Mouse (Mus musculus): Measurements from ENCODE around the gene Etl4. TPM values are rescaled to one million over a fixed set of nuclear protein-coding genes. Genes with fewer than 3 reads are reported as not detected.

Etl4 gene
- polyA plus RNA-seq, 1 experiment from 2014 or later: 32.2 TPM

DNA sequence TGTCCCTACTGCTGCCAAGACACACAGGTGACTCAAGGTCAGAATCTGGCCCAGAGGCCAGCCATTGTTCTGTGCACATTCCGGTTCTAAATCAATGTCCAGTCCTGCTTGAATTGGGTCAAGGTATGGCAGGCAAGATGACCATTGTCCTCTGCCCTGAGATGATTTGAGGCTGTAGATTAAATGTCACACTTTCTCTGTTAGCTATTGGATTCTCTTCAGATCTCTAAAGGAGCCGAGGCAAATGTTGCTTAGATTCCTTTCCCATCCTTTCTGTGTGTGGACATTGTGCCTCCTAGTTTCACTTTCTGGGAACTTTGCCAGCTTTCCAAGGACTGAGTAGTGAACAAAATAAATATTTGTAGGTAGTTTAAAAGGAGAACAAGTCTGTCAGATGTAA, 608.9 kb downstream of the Etl4 start:
- Histone ChIP-seq H3K27ac (peak overlapping the region; percentile 93), H3K4me1 (peaks cover 19% of the 10 kb centered on the region), H3K4me2 (no peak overlapping the region), H3K9ac (no peak overlapping the region), H3K36me3 (no peaks in the 10 kb centered on the region), H3K4me3 (replicated peaks) (no peak overlapping the region), H3K27me3 (replicated peaks) (no peaks in the 10 kb centered on the region), H3K9me3 (no peaks in the 10 kb centered on the region)
- ATAC-seq (ENCODE audit: insufficient read depth, low FRiP score, low read depth): no peak
- WGBS: 31% methylated on average over 2 of the region's 2 CpGs

DNA sequence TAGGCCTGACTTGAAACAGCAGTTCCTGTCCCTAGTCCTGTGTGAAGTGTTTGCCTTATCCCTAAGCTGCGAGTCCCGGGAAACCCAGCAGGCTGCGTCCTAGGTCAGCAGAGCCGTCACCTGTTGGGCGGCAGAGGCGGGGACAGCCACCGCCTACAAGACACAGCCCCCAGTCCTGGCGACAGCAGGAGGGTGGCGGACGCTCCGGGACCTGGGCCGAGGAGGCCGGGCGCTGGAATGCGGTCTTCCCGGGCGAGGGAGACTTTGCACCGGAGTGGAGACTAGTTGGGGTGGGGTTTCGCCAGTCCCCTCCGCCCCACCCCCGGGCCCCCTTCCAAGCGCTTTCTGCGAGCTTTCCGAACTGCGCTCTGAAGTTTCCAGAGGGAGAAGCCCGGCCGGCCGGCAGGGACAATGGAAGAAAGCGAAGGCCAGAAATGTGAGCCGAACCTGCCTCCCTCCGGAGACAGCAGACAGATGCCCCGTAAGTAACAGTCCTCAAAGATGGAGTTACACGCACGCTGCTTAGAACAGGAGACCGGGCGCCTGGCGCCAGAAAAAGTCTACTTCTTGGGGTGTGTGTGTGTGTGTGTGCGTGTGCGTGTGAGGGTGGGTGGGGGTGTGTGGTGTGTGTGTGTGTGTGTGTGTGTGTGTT, 610.0 kb downstream of the Etl4 start:
- peak overlapping the region; percentile 74 for H3K4me2 ChIP-seq
- WGBS: under 1% methylated on average over 39 of the region's 39 CpGs
- no peaks in the 10 kb centered on the region for H3K36me3 ChIP-seq
- H3K27ac ChIP-seq: peak overlapping the region; percentile 93
- ATAC-seq (ENCODE audit: insufficient read depth, low FRiP score, low read depth): peak; percentile 88
- peak overlapping the region; percentile 51 for H3K4me3 ChIP-seq (replicated peaks)
- peaks cover 19% of the 10 kb centered on the region for H3K4me1 ChIP-seq
- no peaks in the 10 kb centered on the region for H3K27me3 ChIP-seq (replicated peaks)
- H3K9me3 ChIP-seq: no peaks in the 10 kb centered on the region
- peak overlapping the region; percentile 46 for H3K9ac ChIP-seq

GRCm38 (mm10) chr2:20520099-20520475, 610.5 kb downstream of the Etl4 start:
- Histone ChIP-seq H3K27me3 (replicated peaks) (no peaks in the 10 kb centered on the region), H3K4me3 (replicated peaks) (peak overlapping the region; percentile 51), H3K36me3 (no peaks in the 10 kb centered on the region), H3K4me1 (peaks cover 19% of the 10 kb centered on the region), H3K9me3 (no peaks in the 10 kb centered on the region), H3K4me2 (peak overlapping the region; percentile 74), H3K9ac (peak overlapping the region; percentile 46; the same call in 1 of the 2 replicates), H3K27ac (peak overlapping the region; percentile 93)
- WGBS: under 1% methylated on average over 12 of the region's 12 CpGs
- ATAC-seq (ENCODE audit: insufficient read depth, low FRiP score, low read depth): peak; percentile 15; the same call in 1 of the 2 replicates

DNA sequence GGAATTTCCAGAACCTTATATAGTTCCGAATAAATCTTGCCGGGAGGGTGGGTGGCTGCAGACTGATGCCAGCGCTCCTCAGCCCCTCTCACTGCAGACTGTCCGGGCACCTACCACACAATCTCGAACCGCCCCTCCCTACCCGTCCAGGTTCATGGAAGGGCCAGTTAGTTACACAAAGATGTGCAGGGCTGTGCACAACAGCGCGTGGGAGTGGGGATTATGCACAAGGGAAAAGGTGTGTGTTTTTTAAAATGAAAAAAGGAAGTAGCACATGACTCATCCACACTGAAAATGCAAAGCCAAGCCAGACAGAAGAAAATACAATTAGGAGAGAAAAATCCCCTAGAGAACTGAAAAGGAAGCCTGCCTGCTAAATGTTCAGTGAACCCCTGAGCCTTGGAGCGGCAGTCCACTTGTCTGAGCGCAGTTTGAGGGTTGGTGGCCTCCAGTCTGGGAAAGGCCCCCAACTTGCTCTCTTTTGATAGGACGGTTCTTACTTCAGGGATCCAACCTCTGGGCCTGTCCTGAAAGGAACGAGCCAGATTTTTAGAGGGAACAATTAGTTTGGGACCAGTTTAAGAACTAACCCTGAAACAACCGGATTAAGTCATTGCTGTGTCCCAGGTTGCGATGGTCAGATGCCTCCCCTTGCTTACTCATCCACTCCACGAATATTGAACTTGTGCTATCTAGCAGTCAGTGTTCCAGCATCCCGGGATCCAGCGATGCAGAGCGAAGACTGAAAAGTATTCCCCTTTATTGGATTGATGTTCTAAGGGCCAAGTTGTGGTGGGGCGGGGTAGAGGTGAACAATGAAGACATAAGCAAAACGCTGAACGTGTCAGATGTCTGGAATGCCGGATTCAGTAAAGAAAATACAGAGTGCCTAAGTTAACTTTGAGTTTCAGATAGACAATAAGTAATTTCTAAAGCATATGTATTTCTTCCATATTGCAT, 611.3 kb downstream of the Etl4 start:
- 19% methylated on average over 23 of the region's 23 CpGs for WGBS
- H3K4me1 ChIP-seq: peaks cover 19% of the 10 kb centered on the region
- H3K36me3 ChIP-seq: no peaks in the 10 kb centered on the region
- ATAC-seq (ENCODE audit: insufficient read depth, low FRiP score, low read depth): peak; percentile 48; the same call in 1 of the 2 replicates
- H3K4me2 ChIP-seq: peak overlapping the region; percentile 74
- H3K27me3 ChIP-seq (replicated peaks): no peaks in the 10 kb centered on the region
- no peak overlapping the region for H3K9ac ChIP-seq
- no peaks in the 10 kb centered on the region for H3K9me3 ChIP-seq
- H3K27ac ChIP-seq: peak overlapping the region; percentile 93
- peak overlapping the region; percentile 51 for H3K4me3 ChIP-seq (replicated peaks)

GRCm38 (mm10) chr2:20521686-20522285, 612.2 kb downstream of the Etl4 start:
- no peak for ATAC-seq (ENCODE audit: insufficient read depth, low FRiP score, low read depth)
- H3K36me3 ChIP-seq: no peaks in the 10 kb centered on the region
- peaks cover 22% of the 10 kb centered on the region for H3K4me1 ChIP-seq
- H3K27me3 ChIP-seq (replicated peaks): no peaks in the 10 kb centered on the region
- 45% methylated on average over 11 of the region's 11 CpGs for WGBS
- no peak overlapping the region for H3K27ac ChIP-seq
- peak overlapping the region; percentile 74 for H3K4me2 ChIP-seq
- H3K4me3 ChIP-seq (replicated peaks): no peak overlapping the region
- no peaks in the 10 kb centered on the region for H3K9me3 ChIP-seq
- H3K9ac ChIP-seq: no peak overlapping the region

GRCm38 (mm10) chr2:20523636-20524035, 614.1 kb downstream of the Etl4 start:
- Histone ChIP-seq H3K27ac (no peak overlapping the region), H3K4me1 (peaks cover 22% of the 10 kb centered on the region), H3K4me2 (no peak overlapping the region), H3K9me3 (no peaks in the 10 kb centered on the region), H3K9ac (no peak overlapping the region), H3K27me3 (replicated peaks) (no peaks in the 10 kb centered on the region), H3K4me3 (replicated peaks) (no peak overlapping the region), H3K36me3 (no peaks in the 10 kb centered on the region)
- ATAC-seq (ENCODE audit: insufficient read depth, low FRiP score, low read depth): no peak
- 80% methylated on average over 3 of the region's 3 CpGs for WGBS

DNA sequence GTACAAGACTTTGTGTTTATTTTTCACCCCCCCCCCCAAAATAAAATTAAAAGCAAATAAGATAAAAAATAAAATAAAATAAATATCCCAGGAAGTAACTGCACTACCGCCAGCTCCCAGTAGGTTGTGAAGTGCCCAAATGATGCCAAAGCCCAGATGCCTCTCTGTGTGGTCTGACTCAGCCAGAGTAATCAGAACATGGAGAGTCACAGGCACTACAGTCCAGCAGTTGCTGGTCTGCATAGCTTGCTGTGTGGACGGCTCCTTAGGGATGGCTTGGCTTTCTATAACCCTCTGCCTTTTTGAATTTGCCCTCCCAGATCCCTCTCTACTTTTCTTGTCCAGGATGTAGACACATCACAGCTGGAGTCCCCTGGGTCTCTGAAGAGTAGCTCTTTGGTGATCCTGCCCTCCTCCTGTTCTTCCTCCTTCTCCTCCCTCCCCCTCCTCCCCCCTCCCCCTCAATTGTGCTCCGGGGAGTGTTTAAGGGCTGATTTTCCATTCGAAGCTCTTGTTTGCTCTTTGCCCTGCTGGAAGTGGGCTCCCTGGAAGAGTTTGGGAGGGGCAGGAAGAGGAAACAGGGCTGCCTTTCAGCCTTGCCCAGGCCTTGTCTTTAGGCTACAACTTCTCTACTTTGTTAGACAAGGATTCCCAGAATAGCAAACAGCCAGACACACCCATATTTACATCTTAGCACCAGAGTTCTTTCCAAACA, 616.5 kb downstream of the Etl4 start:
- H3K36me3 ChIP-seq: peaks cover 12% of the 10 kb centered on the region
- H3K27me3 ChIP-seq (replicated peaks): no peaks in the 10 kb centered on the region
- WGBS: 31% methylated on average over 4 of the region's 4 CpGs
- H3K9me3 ChIP-seq: no peaks in the 10 kb centered on the region
- H3K4me1 ChIP-seq: peaks cover 19% of the 10 kb centered on the region
- no peak overlapping the region for H3K4me2 ChIP-seq
- H3K27ac ChIP-seq: peak overlapping the region; percentile 54
- peak; percentile 72 for ATAC-seq (ENCODE audit: insufficient read depth, low FRiP score, low read depth)
- no peak overlapping the region for H3K9ac ChIP-seq
- H3K4me3 ChIP-seq (replicated peaks): no peak overlapping the region

DNA sequence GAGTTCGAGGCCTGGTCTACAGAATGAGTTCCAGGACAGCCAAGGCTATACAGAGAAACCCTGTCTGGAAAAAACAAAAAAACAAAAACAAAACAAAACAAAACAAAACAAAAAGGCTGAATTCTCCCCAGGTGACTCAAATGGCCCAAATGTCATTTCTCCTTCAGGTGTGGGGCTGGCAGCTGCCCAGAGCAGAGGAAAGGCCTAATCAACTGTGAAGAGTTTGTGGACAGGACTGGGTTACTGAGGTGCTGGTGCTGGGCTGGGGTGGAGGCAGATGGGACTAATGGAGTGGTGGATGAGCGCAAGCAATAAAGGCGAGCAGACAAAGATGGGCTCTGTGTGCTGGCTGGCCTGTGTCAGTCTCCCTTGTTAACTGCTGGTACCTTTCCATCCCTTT, 617.3 kb downstream of the Etl4 start:
- WGBS: 97% methylated on average over 3 of the region's 3 CpGs
- Histone ChIP-seq H3K4me1 (peaks cover 13% of the 10 kb centered on the region), H3K4me2 (no peak overlapping the region), H3K9me3 (no peaks in the 10 kb centered on the region), H3K36me3 (peaks cover 13% of the 10 kb centered on the region), H3K27ac (0 out of 2 replicates have a peak overlapping the region, but pooled peaks have one; percentile 54), H3K27me3 (replicated peaks) (no peaks in the 10 kb centered on the region), H3K9ac (no peak overlapping the region), H3K4me3 (replicated peaks) (no peak overlapping the region)
- no peak for ATAC-seq (ENCODE audit: insufficient read depth, low FRiP score, low read depth)

DNA sequence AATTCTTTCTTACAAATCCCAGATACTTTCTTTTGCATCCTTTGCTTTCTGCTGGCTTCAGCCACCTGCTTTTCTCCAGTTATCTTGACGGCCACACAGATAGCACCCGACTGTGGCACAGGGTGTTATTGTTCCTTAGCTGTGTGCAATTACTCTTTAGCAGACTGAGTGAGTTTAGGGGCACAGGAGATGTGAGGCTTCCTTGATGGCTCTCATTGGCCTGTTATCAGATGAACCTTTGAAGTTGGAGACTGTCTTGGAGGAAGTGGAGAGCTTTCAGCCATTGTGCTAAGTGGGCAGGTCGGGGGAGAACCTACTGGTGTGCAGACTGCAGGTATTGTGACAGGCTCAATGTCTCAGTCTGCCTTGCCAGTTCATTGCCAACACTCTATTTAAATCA, 623.0 kb downstream of the Etl4 start:
- ATAC-seq (ENCODE audit: insufficient read depth, low FRiP score, low read depth): no peak; the same call in 1 of the 2 replicates

DNA sequence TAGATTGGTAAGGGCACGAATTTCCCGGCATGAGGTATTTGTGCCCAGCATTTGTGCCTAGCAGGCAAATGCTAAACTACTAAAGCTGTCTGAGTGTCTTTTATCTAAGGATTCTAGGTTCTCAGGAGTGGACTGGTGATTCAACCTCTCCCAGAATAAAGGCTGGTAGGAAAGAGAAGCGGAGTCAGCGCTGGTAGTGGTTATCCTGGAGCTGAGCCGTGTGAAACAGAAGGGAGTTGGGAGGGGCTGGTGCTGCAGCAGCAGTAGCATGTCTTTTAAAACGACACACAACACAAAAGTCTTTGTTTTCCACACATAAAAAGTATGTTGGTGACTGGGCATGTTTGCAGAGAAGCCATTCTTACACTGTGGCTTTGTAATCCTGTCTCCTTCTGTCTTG, 628.2 kb downstream of the Etl4 start:
- Histone ChIP-seq H3K9ac (no peak overlapping the region), H3K36me3 (no peaks in the 10 kb centered on the region; the same call in 1 of the 2 replicates), H3K27ac (no peak overlapping the region), H3K27me3 (replicated peaks) (no peaks in the 10 kb centered on the region), H3K4me3 (replicated peaks) (no peak overlapping the region), H3K9me3 (no peaks in the 10 kb centered on the region), H3K4me1 (no peaks in the 10 kb centered on the region), H3K4me2 (no peak overlapping the region)
- ATAC-seq (ENCODE audit: insufficient read depth, low FRiP score, low read depth): no peak
- WGBS: 73% methylated on average over 6 of the region's 6 CpGs

More for the DNA sequence above, 623.0 kb downstream of the Etl4 start:
- no peaks in the 10 kb centered on the region for H3K27me3 ChIP-seq (replicated peaks)
- 18% methylated on average over 3 of the region's 3 CpGs for WGBS
- H3K36me3 ChIP-seq: peaks cover 13% of the 10 kb centered on the region
- H3K9ac ChIP-seq: no peak overlapping the region
- no peak overlapping the region for H3K4me3 ChIP-seq (replicated peaks)
- H3K4me2 ChIP-seq: no peak overlapping the region
- no peaks in the 10 kb centered on the region for H3K9me3 ChIP-seq
- H3K27ac ChIP-seq: no peak overlapping the region
- no peaks in the 10 kb centered on the region for H3K4me1 ChIP-seq

DNA sequence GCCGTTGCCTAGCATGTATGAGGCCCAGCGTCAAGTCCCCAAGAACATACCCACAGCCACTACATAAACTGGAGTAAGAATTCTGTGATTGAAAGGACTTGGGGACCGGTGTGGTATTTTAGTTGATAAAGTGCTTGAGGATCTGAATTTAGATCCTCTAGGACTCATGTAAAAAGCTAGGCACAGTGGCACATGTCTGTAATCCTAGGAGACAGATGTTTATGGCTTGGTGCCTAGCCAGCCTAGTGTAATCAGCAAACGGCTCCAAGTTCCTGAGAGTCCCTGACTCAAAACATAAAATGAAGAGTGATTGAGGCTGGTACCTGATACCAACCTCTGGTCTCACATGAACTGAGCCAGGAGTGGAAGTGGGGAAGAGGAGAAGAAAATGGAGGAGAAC, 629.3 kb downstream of the Etl4 start:
- no peak overlapping the region for H3K4me3 ChIP-seq (replicated peaks)
- no peak overlapping the region for H3K27ac ChIP-seq
- no peak overlapping the region for H3K4me2 ChIP-seq
- no peaks in the 10 kb centered on the region; the same call in 1 of the 2 replicates for H3K36me3 ChIP-seq
- H3K4me1 ChIP-seq: no peaks in the 10 kb centered on the region
- no peaks in the 10 kb centered on the region for H3K27me3 ChIP-seq (replicated peaks)
- WGBS: 76% methylated on average over 4 of the region's 4 CpGs
- no peak overlapping the region for H3K9ac ChIP-seq
- H3K9me3 ChIP-seq: no peaks in the 10 kb centered on the region
- no peak for ATAC-seq (ENCODE audit: insufficient read depth, low FRiP score, low read depth)
